Mouse (Mus musculus): ENCODE measurements around the gene Cnr1. TPM values are rescaled to one million over a fixed set of nuclear protein-coding genes. Genes with fewer than 3 reads are reported as not detected.

Cnr1 gene
- total and polyA plus RNA-seq, 3 experiments, result not detected

- Histone ChIP-seq H3K79me2 (ENCODE audit: control insufficient read depth, insufficient read depth, low read length, poor library complexity) (no peaks in the 10 kb centered on the region), H3K9ac (ENCODE audit: control insufficient read depth, low read depth, low read length, poor library complexity, severe bottlenecking) (no peak overlapping the region), H3K27ac (ENCODE audit: control insufficient read depth, low read depth, low read length) (no peak overlapping the region), H3K9me3 (replicated peaks; ENCODE audit: insufficient read depth, low read length) (no peaks in the 10 kb centered on the region), H3K27me3 (ENCODE audit: control insufficient read depth in 1 of 2, insufficient read depth in 2 of 2, low read length in 2 of 2) (no peaks in the 10 kb centered on the region), H3K4me1 (ENCODE audit: control insufficient read depth in 1 of 2, insufficient read depth in 2 of 2, low read length in 2 of 2) (no peaks in the 10 kb centered on the region), H3K36me3 (ENCODE audit: control insufficient read depth in 1 of 2, insufficient read depth in 2 of 2, low read length in 2 of 2) (no peaks in the 10 kb centered on the region), H3K4me3 (ENCODE audit: control insufficient read depth in 1 of 2, insufficient read depth in 1 of 2, low read depth in 2 of 2, low read length in 2 of 2) (no peak overlapping the region)
- TF ChIP-seq ZKSCAN1 (IDR thresholded peaks at IDR 0.05; ENCODE audit: low read depth, low read length) (no peak), MAFK (IDR thresholded peaks at IDR 0.05; ENCODE audit: borderline replicate concordance, low read depth, low read length) (no peak), MEF2A (IDR thresholded peaks at IDR 0.05; ENCODE audit: extremely low read depth, insufficient replicate concordance, low read depth, low read length, poor library complexity, severe bottlenecking) (no peak), USF1 (IDR thresholded peaks at IDR 0.05; ENCODE audit: low read depth, low read length) (no peak), UBTF (IDR thresholded peaks at IDR 0.05; ENCODE audit: borderline replicate concordance, insufficient read depth, low read depth, low read length) (no peak), BHLHE40 (IDR thresholded peaks at IDR 0.05; ENCODE audit: borderline replicate concordance, low read depth, low read length) (no peak), TCF12 (IDR thresholded peaks at IDR 0.05; ENCODE audit: low read depth, low read length) (no peak), GATA1 (IDR thresholded peaks at IDR 0.05; ENCODE audit: low read depth, low read length) (no peak), KAT2A (conservative IDR thresholded peaks at IDR 0.05; ENCODE audit: low read depth, low read length) (no peak), CTCF (IDR thresholded peaks at IDR 0.05 in 2 of 3, conservative IDR thresholded peaks at IDR 0.05 in 1 of 3; ENCODE audit: control insufficient read depth in 1 of 3, insufficient read depth in 1 of 3, low read depth in 2 of 3, low read length in 3 of 3, poor library complexity in 1 of 3, severe bottlenecking in 1 of 3) (no peak), MXI1 (IDR thresholded peaks at IDR 0.05; ENCODE audit: low read depth, low read length) (no peak), CHD1 (IDR thresholded peaks at IDR 0.05; ENCODE audit: low read depth, low read length) (no peak)
- DNase-seq (ENCODE audit: low read depth, low spot score), result no peak
Measured at GRCm38 (mm10) chr4:33992687-33993086, 68.3 kb downstream of the Cnr1 start.

DNA sequence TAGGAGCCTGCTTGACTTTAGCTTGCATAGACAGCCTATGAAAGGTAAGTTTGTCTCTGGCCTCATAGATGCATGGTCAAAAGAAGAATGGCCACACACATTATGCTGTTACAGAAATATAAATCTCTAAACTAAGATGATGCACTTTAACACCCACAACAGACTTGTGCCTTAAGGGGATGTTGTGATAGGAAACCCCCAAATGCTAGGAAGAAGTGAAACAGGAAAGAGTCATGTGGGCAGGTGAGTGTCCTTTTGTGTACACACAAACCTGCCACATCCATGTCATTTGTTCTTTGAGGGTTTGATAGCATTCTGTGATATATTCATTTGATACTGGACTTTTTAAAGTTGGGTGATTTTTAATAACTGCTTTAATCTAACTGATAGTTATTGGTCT, 72.0 kb downstream of the Cnr1 start:
- Histone ChIP-seq H3K4me1 (ENCODE audit: control insufficient read depth in 1 of 2, insufficient read depth in 2 of 2, low read length in 2 of 2) (no peaks in the 10 kb centered on the region), H3K27ac (ENCODE audit: control insufficient read depth, low read depth, low read length) (no peak overlapping the region), H3K4me3 (ENCODE audit: control insufficient read depth in 1 of 2, insufficient read depth in 1 of 2, low read depth in 2 of 2, low read length in 2 of 2) (no peak overlapping the region), H3K36me3 (ENCODE audit: control insufficient read depth in 1 of 2, insufficient read depth in 2 of 2, low read length in 2 of 2) (no peaks in the 10 kb centered on the region), H3K27me3 (ENCODE audit: control insufficient read depth in 1 of 2, insufficient read depth in 2 of 2, low read length in 2 of 2) (no peaks in the 10 kb centered on the region), H3K9ac (ENCODE audit: control insufficient read depth, low read depth, low read length, poor library complexity, severe bottlenecking) (no peak overlapping the region), H3K9me3 (replicated peaks; ENCODE audit: insufficient read depth, low read length) (no peaks in the 10 kb centered on the region), H3K79me2 (ENCODE audit: control insufficient read depth, insufficient read depth, low read length, poor library complexity) (no peaks in the 10 kb centered on the region)
- TF ChIP-seq POLR2AphosphoS2 (IDR thresholded peaks at IDR 0.05; ENCODE audit: low read length) (no peak), POLR2AphosphoS5 (IDR thresholded peaks at IDR 0.05; ENCODE audit: borderline replicate concordance, low read depth, low read length) (no peak), JUND (IDR thresholded peaks at IDR 0.05; ENCODE audit: low read depth, low read length) (no peak), USF1 (IDR thresholded peaks at IDR 0.05; ENCODE audit: low read depth, low read length) (no peak), RAD21 (IDR thresholded peaks at IDR 0.05; ENCODE audit: low read depth, low read length) (no peak), MEF2A (IDR thresholded peaks at IDR 0.05; ENCODE audit: extremely low read depth, insufficient replicate concordance, low read depth, low read length, poor library complexity, severe bottlenecking) (no peak), E2F4 (IDR thresholded peaks at IDR 0.05; ENCODE audit: borderline replicate concordance, low read depth, low read length) (no peak), KAT2A (conservative IDR thresholded peaks at IDR 0.05; ENCODE audit: low read depth, low read length) (no peak), MAZ (IDR thresholded peaks at IDR 0.05; ENCODE audit: low read depth, low read length) (no peak), RCOR1 (IDR thresholded peaks at IDR 0.05; ENCODE audit: low read depth, low read length) (no peak), MAFK (IDR thresholded peaks at IDR 0.05; ENCODE audit: borderline replicate concordance, low read depth, low read length) (no peak), BHLHE40 (IDR thresholded peaks at IDR 0.05; ENCODE audit: borderline replicate concordance, low read depth, low read length) (no peak), EP300 (IDR thresholded peaks at IDR 0.05; ENCODE audit: low read depth in 1 of 2, low read length in 2 of 2) (no peak), HCFC1 (IDR thresholded peaks at IDR 0.05; ENCODE audit: low read depth, low read length) (no peak)
- no peak for DNase-seq (ENCODE audit: low read depth, low spot score)
